Mouse (Mus musculus) limb, embryonic 12.5 days (tissue): Measurements from ENCODE around the gene Slc37a1. TPM values are rescaled to one million over a fixed set of nuclear protein-coding genes. Genes with fewer than 3 reads are reported as not detected.

Experiments
- ATAC-seq: fragments of 200-750 bp; cut with Nextera tagmentation; 2 replicates; pipeline ENCODE4 v1.8.0; 2017; ENCODE audit warnings: low read depth, moderate TSS enrichment; ENCODE audit not compliant: insufficient number of reproducible peaks, insufficient read depth, low FRiP score, low TSS enrichment
- H3K27ac ChIP-seq: fragments of 300-500 bp; sonication (generic); 2 replicates; pipeline ENCODE4 v1.5.1; 2016; ENCODE audit warnings: mild to moderate bottlenecking, moderate library complexity
- H3K27me3 ChIP-seq: fragments of 300-500 bp; sonication (generic); 2 replicates; pipeline ENCODE4 v1.6.1; 2016; ENCODE audit warnings: mild to moderate bottlenecking, moderate library complexity
- H3K36me3 ChIP-seq: fragments of 300-500 bp; sonication (generic); 2 replicates; pipeline ENCODE4 v1.6.1; 2016; ENCODE audit warnings: mild to moderate bottlenecking, moderate library complexity
- H3K4me1 ChIP-seq: fragments of 300-500 bp; sonication (generic); replicated peaks from 2 replicates; pipeline ENCODE4 v1.6.1; 2016
- H3K4me2 ChIP-seq: fragments of 300-500 bp; sonication (generic); 2 replicates; pipeline ENCODE4 v1.6.1; 2016; ENCODE audit warnings: mild to moderate bottlenecking, moderate library complexity
- H3K4me3 ChIP-seq: fragments of 300-500 bp; sonication (generic); replicated peaks from 2 replicates; pipeline ENCODE4 v1.5.1; 2016; ENCODE audit warnings: mild to moderate bottlenecking
- H3K9ac ChIP-seq: fragments of 300-500 bp; sonication (generic); replicated peaks from 2 replicates; pipeline ENCODE4 v1.6.1; 2016; ENCODE audit warnings: mild to moderate bottlenecking, moderate library complexity
- H3K9me3 ChIP-seq: fragments of 300-500 bp; sonication (generic); 2 replicates; pipeline ENCODE4 v1.6.1; 2016; ENCODE audit warnings: mild to moderate bottlenecking, moderate library complexity
- WGBS: fragments of 180-500 bp; shearing (Covaris S2); methylation state at CpG from one replicate; pipeline ENCODE4 v1.1.7; 2016; 5-methylcytosine and 5-hydroxymethylcytosine counted together
- polyA plus RNA-seq: library from polyadenylated mRNA; unstranded; fragments of >200 nt; fragmentation: Nextera tagmentation; extraction: Ambion mirVana; gene quantifications from 2 replicates; pipeline ENCODE4 v1.2.1, GENCODE M21; 2016

The Slc37a1 gene
- polyA plus RNA-seq, 1 experiment from 2014 or later = 1.5 TPM

GRCm38 (mm10) chr17:31384968-31385627, 98.5 kb downstream of the Slc37a1 start:
- 7% methylated on average over 8 of the region's 8 CpGs for WGBS
- peaks cover 50% of the 10 kb centered on the region for H3K4me1 ChIP-seq

GRCm38 (mm10) chr17:31385671-31386665, 99.4 kb downstream of the Slc37a1 start, which contains the start of gene Pde9a:
Gene Pde9a, plus strand, starts transcription at chr17:31386210.
- WGBS = under 1% methylated on average over 51 of the region's 56 CpGs
- Histone ChIP-seq H3K4me2 (peak within 1 kb of the TSS; percentile 84), H3K27ac (peak within 1 kb of the TSS; percentile 87), H3K4me3 (peak within 1 kb of the TSS; percentile 84), H3K36me3 (no peaks in the 10 kb centered on the region), H3K9ac (peak within 1 kb of the TSS; percentile 79), H3K27me3 (peaks cover 3% of the 10 kb centered on the region; the same call in 1 of the 2 replicates), H3K4me1 (peaks cover 54% of the 10 kb centered on the region), H3K9me3 (no peaks in the 10 kb centered on the region)
- peak; percentile 80 for ATAC-seq

More at GRCm38 (mm10) chr17:31384968-31385627, 98.5 kb downstream of the Slc37a1 start:
- Histone ChIP-seq H3K4me2 (peak overlapping the region; percentile 84), H3K9me3 (no peaks in the 10 kb centered on the region), H3K36me3 (no peaks in the 10 kb centered on the region), H3K27ac (peak overlapping the region; percentile 87), H3K27me3 (peaks cover 3% of the 10 kb centered on the region; the same call in 1 of the 2 replicates), H3K4me3 (no peak overlapping the region), H3K9ac (peak overlapping the region; percentile 79; the same call in 1 of the 2 replicates)
- ATAC-seq = peak; percentile 35; the same call in 1 of the 2 replicates

GRCm38 (mm10) chr17:31386766-31387275, 100.2 kb downstream of the Slc37a1 start:
- Histone ChIP-seq H3K4me2 (peak overlapping the region; percentile 84), H3K27me3 (peaks cover 3% of the 10 kb centered on the region; the same call in 1 of the 2 replicates), H3K36me3 (no peaks in the 10 kb centered on the region; the same call in 1 of the 2 replicates), H3K4me1 (peaks cover 58% of the 10 kb centered on the region), H3K4me3 (peak overlapping the region; percentile 84), H3K9ac (peak overlapping the region; percentile 79), H3K9me3 (no peaks in the 10 kb centered on the region), H3K27ac (no peak overlapping the region)
- 12% methylated on average over 7 of the region's 7 CpGs for WGBS
- ATAC-seq = no peak

- WGBS = 91% methylated on average over 3 of the region's 3 CpGs
Observed at GRCm38 (mm10) chr17:31389432-31390050, 102.9 kb downstream of the Slc37a1 start.

GRCm38 (mm10) chr17:31391462-31391861, 104.9 kb downstream of the Slc37a1 start:
- ATAC-seq = no peak
- no peaks in the 10 kb centered on the region; the same call in 1 of the 2 replicates for H3K27me3 ChIP-seq
- H3K4me3 ChIP-seq = no peak overlapping the region
- WGBS = 45% methylated on average over 3 of the region's 3 CpGs
- H3K9ac ChIP-seq = no peak overlapping the region
- peaks cover 3% of the 10 kb centered on the region; the same call in 1 of the 2 replicates for H3K36me3 ChIP-seq
- no peak overlapping the region for H3K27ac ChIP-seq
- H3K9me3 ChIP-seq = no peaks in the 10 kb centered on the region
- peaks cover 48% of the 10 kb centered on the region for H3K4me1 ChIP-seq
- no peak overlapping the region for H3K4me2 ChIP-seq

More at GRCm38 (mm10) chr17:31389432-31390050, 102.9 kb downstream of the Slc37a1 start:
- no peak overlapping the region for H3K27ac ChIP-seq
- no peak overlapping the region; the same call in 1 of the 2 replicates for H3K9ac ChIP-seq
- ATAC-seq = no peak
- H3K4me2 ChIP-seq = no peak overlapping the region
- H3K4me3 ChIP-seq = no peak overlapping the region
- no peaks in the 10 kb centered on the region; the same call in 1 of the 2 replicates for H3K27me3 ChIP-seq
- H3K36me3 ChIP-seq = peaks cover 3% of the 10 kb centered on the region; the same call in 1 of the 2 replicates
- peaks cover 61% of the 10 kb centered on the region for H3K4me1 ChIP-seq
- H3K9me3 ChIP-seq = no peaks in the 10 kb centered on the region

GRCm38 (mm10) chr17:31392041-31392440, 105.4 kb downstream of the Slc37a1 start:
- H3K27me3 ChIP-seq = no peaks in the 10 kb centered on the region; the same call in 1 of the 2 replicates
- no peak for ATAC-seq
- 72% methylated on average over 5 of the region's 5 CpGs for WGBS
- H3K9ac ChIP-seq = no peak overlapping the region
- no peak overlapping the region for H3K27ac ChIP-seq
- no peaks in the 10 kb centered on the region for H3K9me3 ChIP-seq
- H3K4me2 ChIP-seq = no peak overlapping the region
- no peak overlapping the region for H3K4me3 ChIP-seq
- H3K36me3 ChIP-seq = peaks cover 3% of the 10 kb centered on the region; the same call in 1 of the 2 replicates
- peaks cover 44% of the 10 kb centered on the region for H3K4me1 ChIP-seq

GRCm38 (mm10) chr17:31393811-31394210, 107.2 kb downstream of the Slc37a1 start:
- ATAC-seq = no peak
- H3K4me1 ChIP-seq = peaks cover 27% of the 10 kb centered on the region
- H3K36me3 ChIP-seq = peaks cover 7% of the 10 kb centered on the region; the same call in 1 of the 2 replicates
- no peaks in the 10 kb centered on the region for H3K9me3 ChIP-seq
- no peak overlapping the region for H3K9ac ChIP-seq
- no peak overlapping the region for H3K4me2 ChIP-seq
- no peak overlapping the region for H3K27ac ChIP-seq
- H3K27me3 ChIP-seq = no peaks in the 10 kb centered on the region
- H3K4me3 ChIP-seq = no peak overlapping the region
- 83% methylated on average over 2 of the region's 2 CpGs for WGBS

- WGBS = 88% methylated on average over 6 of the region's 6 CpGs
- H3K4me2 ChIP-seq = no peak overlapping the region
- H3K27me3 ChIP-seq = no peaks in the 10 kb centered on the region
- H3K9me3 ChIP-seq = no peaks in the 10 kb centered on the region
- H3K36me3 ChIP-seq = peaks cover 13% of the 10 kb centered on the region; the same call in 1 of the 2 replicates
- no peak overlapping the region for H3K4me3 ChIP-seq
- H3K27ac ChIP-seq = no peak overlapping the region
- no peak overlapping the region for H3K9ac ChIP-seq
- ATAC-seq = no peak
- H3K4me1 ChIP-seq = peaks cover 33% of the 10 kb centered on the region
Observed at GRCm38 (mm10) chr17:31400294-31400693, 113.7 kb downstream of the Slc37a1 start.
